Mouse (Mus musculus) MEL (cell line): ENCODE measurements at regions not wholly inside any gene's neighbourhood (a gene's known extent, or its start where the extent isn't known, plus 50 kb on each side); places are given as distances from the start of the nearest gene placed in this dataset.
A peak's percentile ranks its signal among the peaks of the same experiment; 100 is the strongest.

Experiments used
- DNase-seq: peaks from one replicate; pipeline ENCODE4 v3.0.0; 2011; ENCODE audit warnings: low read depth, low spot score
- H3K27ac ChIP-seq: 2 replicates; pipeline ENCODE4 v1.5.1; 2012; ENCODE audit warnings: low read depth, mild to moderate bottlenecking, control low read depth, low read length, moderate library complexity; ENCODE audit not compliant: control insufficient read depth
- H3K27me3 ChIP-seq, 2 experiments: fragments of 150-350 bp in 1 of 2; sonication (generic) in 1 of 2; 2 replicates each; pipeline ENCODE4 v1.6.1; 2012; ENCODE audit warnings: low read length in 2 of 2, mild to moderate bottlenecking in 2 of 2, improper control_type of control experiment in 1 of 2, moderate library complexity in 1 of 2; ENCODE audit not compliant: insufficient read depth in 2 of 2, control insufficient read depth in 1 of 2
- H3K36me3 ChIP-seq, 2 experiments: 2 replicates each; pipeline ENCODE4 v1.6.1; 2012 to 2014; ENCODE audit warnings: low read length in 2 of 2, improper control_type of control experiment in 1 of 2, inconsistent platforms in 1 of 2, mild to moderate bottlenecking in 1 of 2; ENCODE audit not compliant: insufficient read depth in 2 of 2, control insufficient read depth in 1 of 2
- H3K4me1 ChIP-seq, 2 experiments: fragments of 150-350 bp in 1 of 2; sonication (generic) in 1 of 2; 2 replicates each; pipeline ENCODE4 v1.6.1; 2012; ENCODE audit warnings: low read length in 2 of 2, improper control_type of control experiment in 1 of 2, mild to moderate bottlenecking in 1 of 2; ENCODE audit not compliant: insufficient read depth in 2 of 2, control insufficient read depth in 1 of 2
- H3K4me3 ChIP-seq, 2 experiments: fragments of 150-350 bp in 1 of 2; sonication (generic) in 1 of 2; 2 replicates each; pipeline ENCODE4 v1.5.1; 2012; ENCODE audit warnings: low read depth in 2 of 2, low read length in 2 of 2, mild to moderate bottlenecking in 2 of 2, moderate library complexity in 2 of 2, control low read depth in 1 of 2, improper control_type of control experiment in 1 of 2; ENCODE audit not compliant: control insufficient read depth in 1 of 2, insufficient read depth in 1 of 2
- H3K79me2 ChIP-seq: 2 replicates; pipeline ENCODE4 v1.6.1; 2012; ENCODE audit warnings: mild to moderate bottlenecking, low read length, moderate library complexity; ENCODE audit not compliant: control insufficient read depth, poor library complexity, insufficient read depth
- H3K9ac ChIP-seq: 2 replicates; pipeline ENCODE4 v1.6.1; 2012; ENCODE audit warnings: low read depth, mild to moderate bottlenecking, control low read depth, low read length, moderate library complexity; ENCODE audit not compliant: control insufficient read depth, poor library complexity, severe bottlenecking
- H3K9me3 ChIP-seq: fragments of 150-350 bp; sonication (generic); replicated peaks from 2 replicates; pipeline ENCODE4 v1.6.1; 2012; ENCODE audit warnings: mild to moderate bottlenecking, low read length, improper control_type of control experiment, moderate library complexity; ENCODE audit not compliant: insufficient read depth
- CTCF ChIP-seq, 3 experiments: IDR thresholded peaks in 2 of 3; conservative IDR thresholded peaks in 1 of 3; 2 replicates each; pipeline ENCODE4 v1.5.1; 2011 to 2012; ENCODE audit warnings: low read length in 3 of 3, low read depth in 2 of 3, mild to moderate bottlenecking in 2 of 3, improper control_type of control experiment in 1 of 3, inconsistent platforms in 1 of 3, mixed read lengths in 1 of 3, moderate library complexity in 1 of 3; ENCODE audit not compliant: control insufficient read depth in 1 of 3, insufficient read depth in 1 of 3, poor library complexity in 1 of 3, severe bottlenecking in 1 of 3
- EP300 ChIP-seq, 2 experiments: IDR thresholded peaks; 2 replicates each; pipeline ENCODE4 v1.6.1; 2011; ENCODE audit warnings: improper control_type of control experiment in 2 of 2, low read length in 2 of 2, low read depth in 1 of 2, mild to moderate bottlenecking in 1 of 2
- ETS1 ChIP-seq: IDR thresholded peaks from 2 replicates; pipeline ENCODE4 v1.6.1; 2012; ENCODE audit warnings: low read depth, mild to moderate bottlenecking, inconsistent platforms, low read length, improper control_type of control experiment, moderate library complexity
- JUND ChIP-seq: IDR thresholded peaks from 2 replicates; pipeline ENCODE4 v1.6.1; 2011; ENCODE audit warnings: low read depth, mild to moderate bottlenecking, improper control_type of control experiment, low read length
- MEF2A ChIP-seq: IDR thresholded peaks from 2 replicates; pipeline ENCODE4 v1.6.1; 2014; ENCODE audit warnings: low read depth, mild to moderate bottlenecking, inconsistent platforms, low read length, improper control_type of control experiment; ENCODE audit not compliant: poor library complexity, insufficient replicate concordance, severe bottlenecking; ENCODE audit errors: extremely low read depth
- MYB ChIP-seq: IDR thresholded peaks from 2 replicates; pipeline ENCODE4 v1.6.1; 2011; ENCODE audit warnings: mild to moderate bottlenecking, low read depth, low read length, improper control_type of control experiment
- POLR2AphosphoS2 ChIP-seq: IDR thresholded peaks from 2 replicates; pipeline ENCODE4 v1.6.1; 2011; ENCODE audit warnings: low read length, improper control_type of control experiment
- RAD21 ChIP-seq: IDR thresholded peaks from 2 replicates; pipeline ENCODE4 v1.6.1; 2011; ENCODE audit warnings: mild to moderate bottlenecking, low read depth, low read length, improper control_type of control experiment
- RCOR1 ChIP-seq: IDR thresholded peaks from 2 replicates; pipeline ENCODE4 v1.6.1; 2012; ENCODE audit warnings: low read depth, mild to moderate bottlenecking, inconsistent platforms, low read length, improper control_type of control experiment
- SMC3 ChIP-seq: IDR thresholded peaks from 2 replicates; pipeline ENCODE4 v1.6.1; 2011; ENCODE audit warnings: low read depth, low read length, improper control_type of control experiment
- USF1 ChIP-seq: IDR thresholded peaks from 2 replicates; pipeline ENCODE4 v1.6.1; 2014; ENCODE audit warnings: low read depth, mild to moderate bottlenecking, inconsistent platforms, low read length, improper control_type of control experiment, moderate library complexity
- ZC3H11A ChIP-seq: IDR thresholded peaks from 2 replicates; pipeline ENCODE4 v1.6.1; 2012; ENCODE audit warnings: low read depth, mild to moderate bottlenecking, inconsistent platforms, low read length, improper control_type of control experiment
- ZKSCAN1 ChIP-seq: IDR thresholded peaks from 2 replicates; pipeline ENCODE4 v1.6.1; 2012; ENCODE audit warnings: low read depth, mild to moderate bottlenecking, inconsistent platforms, low read length, improper control_type of control experiment, moderate library complexity

- TF ChIP-seq ETS1, result no peak
- TF ChIP-seq MEF2A, result no peak
- TF ChIP-seq EP300 (IDR thresholded peaks at IDR 0.05; ENCODE audit: low read depth in 1 of 2, low read length in 2 of 2), result no peak
- no peak for TF ChIP-seq POLR2AphosphoS2
- no peak for TF ChIP-seq RCOR1
- no peak for TF ChIP-seq USF1
- TF ChIP-seq RAD21, result no peak
- TF ChIP-seq ZC3H11A, result no peak
- TF ChIP-seq JUND, result no peak
- no peaks in the 10 kb centered on the region for H3K36me3 ChIP-seq
- H3K9ac ChIP-seq, result no peak overlapping the region
- H3K9me3 ChIP-seq, result no peaks in the 10 kb centered on the region
- H3K27me3 ChIP-seq, result no peaks in the 10 kb centered on the region
- no peak overlapping the region for H3K27ac ChIP-seq
- no peak overlapping the region for H3K4me3 ChIP-seq
- DNase-seq, result no peak
- H3K79me2 ChIP-seq, result no peaks in the 10 kb centered on the region
- H3K4me1 ChIP-seq, result no peaks in the 10 kb centered on the region
Measured at GRCm38 (mm10) chr4:97418616-97419015, 235.7 kb upstream of the Gm10192 start.

- Histone ChIP-seq H3K36me3 (no peaks in the 10 kb centered on the region), H3K9ac (no peak overlapping the region), H3K27me3 (no peaks in the 10 kb centered on the region; a peak in 1 of 4 replicates), H3K27ac (no peak overlapping the region), H3K4me1 (no peaks in the 10 kb centered on the region), H3K79me2 (no peaks in the 10 kb centered on the region), H3K9me3 (no peaks in the 10 kb centered on the region), H3K4me3 (no peak overlapping the region)
- TF ChIP-seq SMC3, result peak; percentile 43
- TF ChIP-seq RAD21, result peak; percentile 35
- no peak for TF ChIP-seq USF1
- peak; percentile 12 to 39 (median 15); a peak in 3 of 6 replicates for TF ChIP-seq CTCF (IDR thresholded peaks at IDR 0.05 in 2 of 3, conservative IDR thresholded peaks at IDR 0.05 in 1 of 3; ENCODE audit: control insufficient read depth in 1 of 3, insufficient read depth in 1 of 3, low read depth in 2 of 3, low read length in 3 of 3, poor library complexity in 1 of 3, severe bottlenecking in 1 of 3)
- peak; percentile 9 for DNase-seq
Measured at GRCm38 (mm10) chr4:97417943-97418342, 235.0 kb upstream of the Gm10192 start.

GRCm38 (mm10) chr4:97408633-97409296 lies 225.8 kb upstream of the Gm10192 start:
- Histone ChIP-seq H3K27ac (no peak overlapping the region), H3K79me2 (no peaks in the 10 kb centered on the region)

More at GRCm38 (mm10) chr4:97408633-97409296, 225.8 kb upstream of the Gm10192 start:
- DNase-seq, result no peak
- no peaks in the 10 kb centered on the region for H3K36me3 ChIP-seq
- TF ChIP-seq MYB (no peak), ZKSCAN1 (no peak), ZC3H11A (no peak)
- no peaks in the 10 kb centered on the region for H3K9me3 ChIP-seq
- no peaks in the 10 kb centered on the region; a peak in 1 of 4 replicates for H3K27me3 ChIP-seq
- no peak overlapping the region for H3K4me3 ChIP-seq
- no peaks in the 10 kb centered on the region for H3K4me1 ChIP-seq
- H3K9ac ChIP-seq, result no peak overlapping the region
